Mouse (Mus musculus) brain, embryonic 14.5 days (tissue): ENCODE measurements around the gene Ifrd2.

Experiments
- CTCF ChIP-seq: fragments of 200-500 bp; IDR thresholded peaks from 2 replicates; pipeline ENCODE4 v1.5.1; 2012; ENCODE audit warnings: inconsistent platforms, mild to moderate bottlenecking, moderate library complexity, borderline replicate concordance; ENCODE audit not compliant: insufficient read depth, insufficient read length; ENCODE audit errors: extremely low read depth
- POLR2A ChIP-seq: fragments of 200-500 bp; IDR thresholded peaks from 2 replicates; pipeline ENCODE4 v1.6.1; 2012; ENCODE audit warnings: mild to moderate bottlenecking, inconsistent platforms, borderline replicate concordance; ENCODE audit not compliant: poor library complexity, insufficient read depth, insufficient read length, severe bottlenecking; ENCODE audit errors: extremely low read depth

DNA sequence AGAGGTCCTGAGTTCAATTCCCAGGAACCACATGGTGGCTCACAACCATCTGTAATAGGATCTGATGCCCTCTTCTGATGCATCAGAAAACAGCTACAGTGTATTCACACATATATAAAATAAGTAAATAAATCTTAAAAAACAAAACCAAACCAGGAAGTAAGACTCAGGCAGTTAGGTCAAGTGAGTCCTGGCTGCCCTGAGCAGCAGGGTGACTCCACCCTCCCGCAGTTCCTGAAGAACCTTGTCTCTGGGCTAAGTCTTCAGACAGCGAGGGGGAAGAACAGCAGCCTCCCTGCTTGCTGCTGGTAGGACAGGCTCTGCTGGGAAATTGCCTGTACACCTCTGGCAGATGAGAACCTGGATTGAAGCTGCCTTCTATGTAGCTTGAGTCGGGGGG, 31.1 kb upstream of the Ifrd2 start:
- no peak for TF ChIP-seq POLR2A
- no peak for TF ChIP-seq CTCF
